Mouse (Mus musculus): ENCODE data around the gene Pde7b. TPM values are rescaled to one million over a fixed set of nuclear protein-coding genes. Genes with fewer than 3 reads are reported as not detected.

The Pde7b gene
- total RNA-seq (2015) (5.2 and 7.4 TPM in 2 replicates), total RNA-seq (2017) (3.8 and 6.7 TPM in 2 replicates)

DNA sequence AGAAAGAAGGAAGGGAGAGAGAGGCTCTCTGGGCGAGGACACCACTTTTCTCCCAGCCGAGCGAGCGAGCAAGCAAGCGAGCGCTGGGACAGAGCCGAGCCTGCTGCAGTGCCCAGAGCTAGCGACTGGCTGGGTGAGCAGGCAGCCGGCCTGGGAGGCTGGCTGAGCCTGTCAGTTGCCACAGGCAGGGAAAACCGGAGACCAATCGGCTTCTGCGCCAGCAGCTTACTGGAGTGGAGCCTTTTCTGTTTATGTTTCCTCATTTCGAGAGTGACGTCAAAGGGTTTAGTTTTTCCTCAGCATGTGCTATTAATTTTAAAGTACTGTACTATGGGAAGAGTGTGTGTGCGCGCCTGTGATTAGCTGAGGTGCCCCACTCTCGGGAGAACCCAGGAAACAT is at the start of gene Pde7b:
Pde7b (minus strand) TSS at position 173 of the 400 bp plus-strand sequence.
- ATAC-seq (ENCODE audit: poor library complexity, severe bottlenecking) = peak; percentile 97

DNA sequence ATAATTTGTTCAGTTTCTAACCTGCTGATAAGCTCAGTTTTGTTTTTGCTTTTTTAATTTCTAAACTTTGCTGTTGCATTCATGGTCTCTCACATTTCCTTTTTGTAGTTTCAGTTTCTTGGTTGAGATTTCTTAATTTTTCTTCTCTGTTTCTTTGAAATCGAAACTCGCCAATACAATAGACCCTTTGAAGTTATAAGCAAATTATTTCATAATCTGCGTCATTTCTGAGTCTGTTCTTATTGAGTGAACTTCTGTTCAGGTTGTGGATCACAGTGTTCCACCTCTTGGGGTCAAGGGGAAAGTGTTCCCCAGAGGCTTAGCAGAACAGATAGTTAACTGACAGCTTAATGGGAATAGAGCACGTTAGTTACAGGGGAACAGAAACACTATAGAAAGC is 47.2 kb upstream of the Pde7b start:
- peak; percentile 20 for ATAC-seq (ENCODE audit: poor library complexity, severe bottlenecking)

DNA sequence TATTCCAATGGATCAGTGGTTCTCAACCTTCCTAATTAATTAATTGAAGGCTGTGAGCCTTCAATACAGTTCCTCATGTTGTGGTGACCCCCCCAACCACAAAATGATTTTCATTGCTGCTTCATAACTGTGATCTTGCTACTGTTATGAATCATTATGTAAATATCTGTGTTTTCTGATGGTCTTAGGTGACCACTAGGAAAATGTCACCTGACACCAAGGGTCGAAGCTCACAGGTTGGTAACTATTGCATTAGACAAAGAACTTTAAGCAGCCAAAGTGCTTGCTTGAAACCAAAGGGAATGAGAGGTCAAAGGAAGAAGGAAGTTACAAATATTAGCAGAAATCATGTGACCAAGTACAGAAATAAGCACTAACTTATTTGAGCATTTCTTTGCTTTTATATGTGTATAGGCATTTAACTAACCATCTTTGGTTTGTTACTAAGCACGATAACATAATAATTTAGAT is 45.6 kb upstream of the Pde7b start:
- ATAC-seq (ENCODE audit: poor library complexity, severe bottlenecking) = peak; percentile 35; the same call in 1 of the 2 replicates

DNA sequence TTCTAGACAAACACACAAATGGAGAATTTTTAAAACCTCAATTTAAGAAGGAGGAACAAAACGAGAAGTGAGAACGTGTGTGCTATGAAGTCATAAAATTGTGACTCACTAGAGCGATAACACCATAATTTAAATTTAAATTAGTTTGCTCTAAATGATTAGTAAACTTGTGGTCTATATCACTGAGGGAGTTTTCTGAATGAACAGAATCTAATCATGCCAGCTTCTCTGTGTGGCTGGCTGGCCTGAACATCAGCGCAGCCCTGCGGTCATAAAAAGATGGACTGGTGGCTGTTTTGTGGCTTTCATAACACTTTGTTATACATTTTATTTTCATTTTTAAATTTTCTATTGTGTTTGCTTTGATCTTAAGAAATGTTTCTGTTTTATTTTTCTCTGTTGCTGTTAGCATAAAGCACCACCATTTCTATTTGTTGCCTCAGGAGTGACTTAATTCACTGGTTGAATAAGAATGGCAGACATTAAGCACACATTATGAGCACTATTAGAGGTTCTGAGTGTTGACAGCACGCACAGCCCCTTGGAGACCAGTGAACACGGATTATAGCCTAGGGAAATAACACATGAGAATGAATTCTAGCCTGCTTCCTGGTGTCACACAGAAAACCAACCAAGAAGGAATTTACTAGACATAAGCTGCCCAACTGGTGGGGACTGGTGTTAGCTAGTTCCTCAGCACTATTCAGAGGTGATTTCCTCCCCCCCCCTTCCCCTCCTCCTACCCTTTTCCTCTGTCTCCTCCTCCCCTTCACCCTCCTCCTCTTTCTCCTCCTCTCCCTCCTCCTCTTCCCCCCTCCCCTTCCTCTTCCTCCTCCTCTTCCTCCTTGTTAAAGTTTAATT is 44.9 kb upstream of the Pde7b start:
- ATAC-seq (ENCODE audit: poor library complexity, severe bottlenecking) = 0 out of 2 replicates have a peak, but pooled peaks have one; percentile 23

DNA sequence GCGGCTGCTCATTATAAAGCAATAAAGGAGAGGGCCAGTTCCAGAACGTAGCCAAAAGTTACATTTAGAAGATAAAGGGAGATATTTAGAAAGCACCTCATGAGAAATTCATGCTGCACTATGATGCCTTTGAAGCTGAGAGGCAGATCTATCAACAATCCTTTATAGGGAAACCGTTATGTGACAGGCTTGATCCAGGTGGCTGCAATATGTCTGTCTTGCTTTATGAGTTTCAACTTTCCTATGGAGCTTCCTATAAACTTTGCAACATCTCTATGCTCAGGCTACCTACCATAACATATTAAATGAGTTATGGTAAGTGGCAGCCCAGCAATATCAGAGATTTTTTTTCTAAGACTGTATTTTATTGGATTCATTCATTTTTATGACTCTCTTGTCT is 39.5 kb upstream of the Pde7b start:
- no peak for ATAC-seq (ENCODE audit: poor library complexity, severe bottlenecking)

DNA sequence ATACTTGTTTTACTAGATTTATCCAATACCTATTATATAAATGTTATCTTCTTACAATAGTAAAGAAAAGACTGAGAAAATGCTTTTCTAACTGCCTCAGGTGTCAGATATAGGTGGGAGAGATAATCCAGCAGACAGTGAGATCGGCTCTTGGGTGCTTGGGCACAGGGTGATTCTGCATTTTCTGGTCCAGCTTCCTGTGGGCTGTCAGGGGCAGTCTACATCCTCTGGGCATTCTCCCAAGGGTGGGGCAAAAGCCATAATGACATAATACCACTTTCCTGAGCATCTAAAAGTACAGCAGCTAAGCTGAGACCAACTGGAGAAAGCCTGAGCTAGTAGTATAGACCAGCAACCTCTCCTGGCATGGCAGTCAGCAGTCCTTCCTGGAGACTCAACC is 34.1 kb upstream of the Pde7b start:
- 0 out of 2 replicates have a peak, but pooled peaks have one; percentile 43 for ATAC-seq (ENCODE audit: poor library complexity, severe bottlenecking)

DNA sequence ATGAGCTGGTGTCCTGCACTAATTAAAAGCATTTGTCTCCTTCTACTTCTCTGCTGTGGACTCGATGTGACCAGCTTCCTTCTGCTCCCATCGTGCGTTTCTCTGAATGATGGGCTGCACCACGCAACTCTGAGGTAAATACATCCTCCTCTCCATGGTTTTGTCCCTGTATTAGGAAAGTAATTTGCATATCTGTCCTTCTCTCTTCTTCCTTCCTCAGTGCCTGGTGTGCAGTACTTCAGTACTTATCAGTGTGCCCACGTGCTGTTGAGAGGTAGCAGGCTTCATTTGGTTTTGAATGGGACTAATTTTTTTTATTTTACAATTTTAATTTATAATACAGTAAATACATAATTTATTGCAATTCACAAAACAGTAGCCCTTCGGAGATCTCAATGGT is 33.4 kb upstream of the Pde7b start:
- ATAC-seq (ENCODE audit: poor library complexity, severe bottlenecking) = no peak

DNA sequence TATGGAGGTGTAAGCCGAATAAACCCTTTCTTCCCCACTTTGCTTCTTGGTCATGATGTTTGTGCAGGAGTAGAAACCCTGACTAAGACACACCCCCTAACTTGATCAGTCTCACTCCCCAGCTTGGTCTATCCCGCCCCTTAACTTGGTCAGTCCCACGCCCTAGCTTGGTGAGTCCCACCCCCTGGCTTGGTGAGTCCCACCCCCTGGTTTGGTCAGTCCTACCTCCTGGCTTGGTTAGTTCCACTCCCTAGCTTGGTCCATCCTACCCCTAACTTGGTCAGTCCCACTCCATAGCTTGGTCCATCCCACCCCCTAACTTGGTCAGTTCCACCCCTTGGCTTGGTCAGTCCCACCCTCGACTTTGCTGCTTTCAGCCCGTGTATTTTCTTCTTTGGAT is 31.3 kb upstream of the Pde7b start:
- ATAC-seq (ENCODE audit: poor library complexity, severe bottlenecking) = no peak

DNA sequence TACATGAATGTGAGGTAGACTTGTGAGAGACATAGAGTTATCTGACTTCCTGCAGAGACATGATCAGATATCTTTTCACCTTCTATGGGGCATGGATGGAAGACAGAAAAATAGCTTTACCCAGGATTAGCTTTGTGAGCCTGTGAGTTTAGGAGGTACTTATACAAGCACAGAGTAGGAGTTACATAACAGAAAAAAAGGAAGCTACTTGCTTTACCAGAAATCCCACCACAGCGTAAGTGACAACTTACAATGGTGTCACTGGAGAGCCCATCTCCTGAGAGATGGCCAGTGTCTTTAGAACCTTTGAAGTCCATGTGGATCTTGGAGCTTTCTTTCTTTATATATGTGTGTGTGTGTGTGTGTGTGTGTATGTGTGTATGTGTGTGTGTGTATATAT is 28.0 kb upstream of the Pde7b start:
- ATAC-seq (ENCODE audit: poor library complexity, severe bottlenecking) = peak; percentile 41; the same call in 1 of the 2 replicates

DNA sequence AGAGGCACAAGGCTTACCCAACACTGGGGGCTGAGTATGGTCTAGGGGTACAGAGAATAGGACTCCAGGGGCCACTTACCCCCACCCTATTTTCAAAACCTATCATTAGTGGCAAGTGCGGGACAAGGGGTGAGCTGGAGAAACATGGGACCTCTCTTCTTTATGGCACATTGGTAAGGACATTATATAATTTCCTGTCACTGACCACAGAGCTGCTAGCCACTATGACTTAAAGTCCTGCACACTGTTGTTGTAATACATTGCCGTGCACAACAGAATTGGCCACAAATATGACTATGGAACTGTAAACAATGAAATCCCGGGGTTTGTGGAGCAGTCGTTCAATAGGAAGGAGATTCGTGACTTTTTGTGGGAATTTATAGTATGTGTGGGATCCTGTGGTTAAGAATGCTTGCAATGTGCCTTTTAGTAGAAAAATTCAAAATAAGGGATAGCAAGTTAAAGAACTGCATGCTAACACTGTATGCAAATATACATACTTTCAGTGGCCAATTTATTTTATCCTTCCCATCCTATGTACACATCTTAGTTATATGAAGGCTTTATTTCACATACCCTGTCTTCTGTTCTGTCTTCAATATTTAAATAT is 25.9 kb upstream of the Pde7b start:
- peak; percentile 73 for ATAC-seq (ENCODE audit: poor library complexity, severe bottlenecking)

DNA sequence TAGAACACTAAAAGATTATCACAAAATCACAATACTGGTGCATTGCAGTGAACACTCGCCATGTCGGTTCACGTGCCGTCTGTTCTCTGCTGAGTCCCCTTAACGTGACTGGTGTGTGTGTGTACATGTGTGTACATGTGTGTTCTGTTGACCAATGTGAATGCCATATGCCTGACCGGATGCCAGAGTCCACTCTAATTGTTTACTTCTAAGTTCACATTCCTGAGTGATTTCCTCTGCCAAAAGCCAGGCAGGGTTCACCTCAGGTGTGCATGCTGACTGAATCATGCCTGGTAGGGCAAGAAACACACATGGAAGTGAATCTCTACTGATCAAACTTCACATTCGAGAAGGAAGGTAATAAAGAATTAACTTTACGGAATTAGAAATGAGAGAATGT is 24.1 kb upstream of the Pde7b start:
- ATAC-seq (ENCODE audit: poor library complexity, severe bottlenecking) = no peak

DNA sequence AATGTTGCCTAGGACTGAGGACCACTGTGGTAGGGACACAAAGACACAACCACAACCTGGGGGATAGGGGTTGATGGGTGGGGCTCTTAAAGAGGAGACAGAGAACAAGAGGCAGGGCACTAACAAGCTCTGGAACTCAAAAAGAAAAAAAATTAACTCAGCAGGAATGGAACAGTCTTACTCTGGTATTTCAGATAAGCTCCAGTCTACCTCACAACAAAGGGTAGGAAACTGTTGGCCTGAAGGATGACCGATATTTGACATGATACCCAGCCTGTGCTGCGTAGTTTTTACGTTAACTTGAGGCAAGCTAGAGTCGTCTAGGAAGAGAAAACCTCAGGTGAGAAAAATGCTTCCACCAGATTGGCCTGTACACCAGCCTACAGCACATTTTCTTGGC is 22.4 kb upstream of the Pde7b start:
- ATAC-seq (ENCODE audit: poor library complexity, severe bottlenecking) = no peak

DNA sequence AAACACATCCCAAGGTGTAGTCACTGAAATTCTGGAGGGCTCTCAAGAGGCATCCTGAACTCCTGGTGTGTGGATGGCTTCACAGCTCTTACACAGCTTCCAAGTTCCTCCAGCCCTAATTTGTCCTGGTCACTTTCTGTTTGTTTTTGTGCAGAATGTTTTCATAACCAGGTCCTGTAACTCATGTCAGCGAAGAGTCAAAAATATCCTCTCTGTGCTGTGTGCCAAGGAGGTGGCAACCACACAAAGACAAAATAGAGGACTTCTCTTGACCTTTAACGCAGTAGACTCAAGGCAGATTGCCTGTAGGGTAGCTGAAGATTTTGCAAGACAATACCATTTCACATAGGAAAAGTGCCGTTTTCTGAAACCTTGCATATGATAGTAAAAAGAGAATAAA is 14.9 kb upstream of the Pde7b start:
- ATAC-seq (ENCODE audit: poor library complexity, severe bottlenecking) = no peak

DNA sequence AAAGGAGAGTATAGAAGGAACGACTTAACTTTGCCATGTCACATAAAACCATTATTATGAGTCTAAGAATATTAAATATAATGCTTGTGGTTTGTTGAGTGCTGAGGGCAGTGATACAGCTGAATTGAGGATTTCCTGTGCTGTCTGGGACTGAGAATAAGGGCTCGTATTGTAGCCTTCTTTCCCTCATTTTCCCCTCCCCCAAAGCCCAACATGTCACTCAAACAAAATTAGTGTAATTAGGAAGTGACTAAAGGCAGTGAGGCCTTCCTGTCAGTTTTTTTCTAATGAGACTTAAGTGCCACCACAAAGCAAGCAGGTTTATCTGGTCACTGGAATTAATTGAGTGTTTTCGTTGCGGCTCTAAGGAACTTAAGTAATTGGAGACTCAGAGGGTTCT is 12.3 kb upstream of the Pde7b start:
- ATAC-seq (ENCODE audit: poor library complexity, severe bottlenecking) = peak; percentile 43; the same call in 1 of the 2 replicates

DNA sequence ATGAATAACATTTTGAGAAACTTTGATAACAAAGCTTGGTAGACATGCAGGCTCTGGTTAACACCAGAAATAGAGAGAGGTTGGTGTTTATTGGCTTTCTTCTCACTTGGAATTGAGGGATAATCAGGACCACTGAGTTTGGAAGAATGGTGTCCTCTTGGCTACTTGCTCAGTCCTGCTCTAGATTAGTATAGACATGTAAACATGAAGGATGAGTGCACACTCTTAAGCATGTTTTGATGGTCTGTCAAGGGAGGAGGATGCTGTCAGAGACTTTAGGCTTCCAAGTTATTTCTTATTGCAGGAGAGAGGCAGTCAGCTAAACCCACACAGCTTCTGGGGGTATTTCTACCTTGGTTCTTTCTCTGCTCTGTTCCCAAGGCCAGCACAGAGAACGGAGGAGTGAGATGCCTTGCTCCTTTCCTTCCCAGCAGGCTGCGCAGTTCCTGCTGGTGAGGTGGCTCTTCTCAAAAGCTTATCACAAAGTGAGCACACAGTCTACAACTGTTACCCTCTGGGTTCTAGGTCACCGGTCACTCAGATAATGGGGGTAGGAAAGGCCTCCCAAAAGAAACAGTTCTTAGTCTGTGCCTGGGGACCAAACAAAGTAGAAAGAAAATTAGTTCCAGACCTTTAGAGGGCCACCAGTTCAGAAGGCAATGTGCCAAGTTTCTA is 11.0 kb upstream of the Pde7b start:
- ATAC-seq (ENCODE audit: poor library complexity, severe bottlenecking) = 0 out of 2 replicates have a peak, but pooled peaks have one; percentile 27

DNA sequence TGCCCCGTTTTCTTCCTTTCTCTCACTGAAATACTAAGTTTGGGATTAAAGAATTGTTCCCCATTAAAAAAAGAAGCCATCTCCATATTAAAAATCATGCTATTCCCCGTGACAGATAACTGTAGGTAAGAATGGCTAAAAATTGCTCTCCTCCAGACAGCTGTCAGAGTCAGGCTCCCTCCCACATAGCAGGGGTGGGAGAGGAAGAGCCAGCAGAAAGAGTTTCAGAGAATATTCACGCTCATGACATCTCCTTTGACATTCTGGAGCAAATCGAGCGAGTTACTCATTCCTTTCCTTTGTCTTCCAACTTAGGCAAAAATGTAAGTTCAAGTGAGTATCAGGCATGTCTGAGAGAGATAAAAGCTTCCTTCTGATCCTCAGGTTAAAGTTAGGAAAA is 8.7 kb upstream of the Pde7b start:
- ATAC-seq (ENCODE audit: poor library complexity, severe bottlenecking) = no peak

DNA sequence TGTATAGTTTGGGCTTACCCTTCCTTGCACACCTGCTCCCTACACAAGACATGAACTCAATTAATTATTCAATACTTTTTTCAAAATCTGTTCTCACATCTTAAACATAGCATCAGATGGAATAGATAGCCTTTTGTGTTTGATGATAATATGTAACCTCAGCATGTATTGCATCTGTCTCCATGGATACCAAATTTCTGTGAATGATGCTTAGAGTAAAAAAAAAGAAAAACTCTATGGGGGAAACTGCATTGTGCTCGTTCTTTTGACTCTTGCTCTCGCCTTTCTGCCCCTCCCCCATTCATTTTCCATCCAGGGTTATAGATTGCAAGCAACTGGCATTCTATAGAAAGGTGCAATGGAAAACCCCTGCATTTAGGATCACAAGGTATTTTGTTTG is 7.3 kb upstream of the Pde7b start:
- ATAC-seq (ENCODE audit: poor library complexity, severe bottlenecking) = no peak

DNA sequence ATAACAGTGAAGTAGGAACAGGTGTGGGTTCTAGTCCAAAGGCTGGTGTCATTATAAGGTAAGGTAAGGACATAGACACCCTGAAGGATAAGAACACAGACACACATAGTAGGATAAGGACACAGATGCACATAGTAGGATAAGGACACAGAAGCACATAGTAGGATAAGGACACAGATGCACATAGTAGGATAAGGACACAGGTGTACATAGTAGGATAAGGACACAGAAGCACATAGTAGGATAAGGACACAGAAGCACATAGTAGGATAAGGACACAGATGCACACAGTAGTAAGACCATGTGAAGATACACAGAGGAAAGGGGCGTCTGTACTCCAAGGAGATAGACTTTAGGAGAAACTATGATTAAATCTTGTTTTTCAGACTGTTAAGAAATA is 5.2 kb upstream of the Pde7b start:
- ATAC-seq (ENCODE audit: poor library complexity, severe bottlenecking) = no peak

DNA sequence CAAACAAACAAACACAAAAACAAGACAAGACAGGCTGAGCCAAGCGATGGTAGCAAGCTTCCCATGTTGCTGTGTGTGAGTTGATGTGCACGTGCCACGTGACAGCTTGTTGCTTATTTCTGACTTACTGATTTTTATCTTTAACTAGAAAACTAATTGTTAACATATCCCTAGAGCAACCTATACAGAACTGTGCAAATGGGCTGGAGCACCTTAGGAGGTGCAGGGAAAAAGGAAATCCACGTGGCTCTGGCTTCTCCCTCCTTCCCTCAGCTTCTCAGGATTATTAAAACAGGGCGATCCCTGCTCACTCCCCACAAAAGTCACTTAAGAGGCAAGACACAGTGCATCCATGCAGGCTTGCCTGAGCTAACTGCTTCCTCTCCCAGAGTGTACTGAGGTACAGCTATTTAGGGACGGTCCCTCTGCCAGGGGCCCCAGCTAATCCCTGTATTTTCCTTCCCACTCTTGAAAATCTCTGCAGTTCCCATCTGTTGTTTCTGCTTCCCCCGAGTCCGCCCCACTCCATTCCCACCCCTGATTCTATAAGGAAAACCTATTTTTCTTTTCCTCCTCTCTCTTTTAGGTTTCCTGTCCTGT is 606 bp upstream of the Pde7b start:
- no peak for ATAC-seq (ENCODE audit: poor library complexity, severe bottlenecking)

DNA sequence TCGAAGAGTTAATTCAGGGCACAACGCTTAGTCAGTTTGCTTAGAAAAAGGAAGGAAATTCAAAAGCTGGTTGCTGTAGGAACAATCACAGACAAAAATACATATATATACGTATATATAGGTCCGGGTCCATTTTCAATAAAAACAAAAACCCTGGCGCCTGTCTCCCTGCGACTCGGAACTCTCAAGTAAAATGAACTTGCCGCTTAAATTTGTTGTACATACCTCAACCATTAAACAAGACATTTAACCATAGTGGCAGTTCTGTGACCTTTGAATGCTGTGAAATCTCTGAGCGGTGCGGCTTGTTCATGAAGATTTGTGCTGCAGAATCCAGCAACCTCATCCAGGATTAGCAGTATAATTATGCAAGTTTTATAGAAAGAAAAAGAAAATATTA is 427 bp downstream of the Pde7b start:
- ATAC-seq (ENCODE audit: poor library complexity, severe bottlenecking) = no peak

DNA sequence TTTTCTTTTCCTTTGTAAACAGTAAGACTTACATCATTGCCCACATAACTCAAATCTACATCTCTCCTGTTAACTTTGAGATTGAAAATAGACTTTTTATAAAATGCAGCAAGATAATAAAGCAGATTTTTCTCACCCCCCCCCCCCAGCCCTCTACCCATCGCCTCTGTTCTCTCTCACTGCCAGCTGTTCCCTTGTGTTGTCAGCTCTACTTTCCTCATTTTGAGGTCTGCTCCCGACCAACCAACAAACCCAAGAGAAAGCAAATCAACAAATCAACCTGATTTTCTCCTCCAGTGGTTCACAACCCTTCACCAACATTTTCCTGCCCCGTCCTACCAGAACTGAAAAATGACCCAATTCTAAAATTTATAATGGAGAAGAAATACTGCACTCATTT is 916 bp downstream of the Pde7b start:
- no peak for ATAC-seq (ENCODE audit: poor library complexity, severe bottlenecking)

Data from megakaryocyte, adult 5-6 weeks (primary cell).